Mouse (Mus musculus): ENCODE results near the gene Cacng4. TPM values are rescaled to one million over a fixed set of nuclear protein-coding genes. Genes with fewer than 3 reads are reported as not detected.

Cacng4 gene
- polyA plus RNA-seq, 1 experiment from 2014 or later, result 25.6 TPM

DNA sequence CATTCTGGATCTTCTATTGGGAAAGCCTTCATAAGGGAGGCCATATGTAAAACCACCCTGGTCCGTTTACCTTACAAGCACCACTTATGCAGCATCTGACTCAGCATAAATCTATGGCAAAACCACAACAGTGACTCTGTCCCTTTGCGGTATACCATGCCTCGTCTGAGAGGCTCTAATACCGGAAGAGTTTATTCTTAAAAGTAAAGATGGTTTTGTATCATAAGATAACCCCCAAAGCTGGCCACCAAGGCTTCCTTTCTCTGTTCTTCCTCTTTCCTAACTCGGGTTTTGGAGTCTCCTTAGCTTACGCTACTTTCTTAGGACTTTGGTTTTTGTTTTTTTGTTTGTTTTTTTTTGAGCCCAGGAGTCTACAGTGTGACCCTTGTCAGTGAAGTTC is 101.0 kb downstream of the Cacng4 start:
- WGBS, result 91% methylated on average over 6 of the region's 6 CpGs
- no peaks in the 10 kb centered on the region for H3K9me3 ChIP-seq (ENCODE audit: control insufficient read depth, low read length)
- ATAC-seq (ENCODE audit: low FRiP score), result no peak

DNA sequence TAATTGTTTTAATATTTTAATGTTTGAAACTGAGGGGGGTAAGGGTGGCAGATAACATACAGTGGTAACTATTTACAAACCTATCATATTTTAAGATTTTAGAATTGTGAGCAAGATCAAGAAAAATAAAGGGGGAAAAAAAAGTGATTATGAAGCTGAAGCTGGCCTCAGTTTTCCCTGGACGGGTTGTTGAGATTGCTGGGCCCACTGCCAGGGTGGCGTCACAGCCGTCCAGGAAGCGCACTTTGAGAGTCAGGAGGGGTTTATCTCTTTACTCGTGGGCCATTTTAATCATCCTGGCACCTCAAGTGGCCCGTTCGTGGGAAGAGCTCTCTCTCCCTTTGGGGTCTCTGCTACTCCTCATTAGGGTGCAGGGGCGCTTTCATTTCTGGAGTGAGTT is 102.8 kb downstream of the Cacng4 start:
- Histone ChIP-seq H3K36me3 (ENCODE audit: control insufficient read depth, insufficient read depth, low read length) (peaks cover 1% of the 10 kb centered on the region; the same call in 1 of the 2 replicates), H3K9me3 (ENCODE audit: control insufficient read depth, low read length) (no peaks in the 10 kb centered on the region), H3K27me3 (ENCODE audit: control insufficient read depth, insufficient read depth, low read length) (no peaks in the 10 kb centered on the region), H3K4me1 (ENCODE audit: control insufficient read depth, insufficient read depth, low read length) (no peaks in the 10 kb centered on the region), H3K4me3 (ENCODE audit: low read depth, low read length) (no peak overlapping the region), H3K27ac (ENCODE audit: low read depth, low read length) (no peak overlapping the region), H3K9ac (ENCODE audit: low read length) (no peak overlapping the region), H3K4me2 (no peak overlapping the region)
- WGBS, result 85% methylated on average over 8 of the region's 8 CpGs
- DNase-seq (ENCODE audit: low spot score, missing footprints) (no peak), ATAC-seq (ENCODE audit: low FRiP score) (no peak)

More for the DNA sequence above, 101.0 kb downstream of the Cacng4 start:
- Histone ChIP-seq H3K36me3 (ENCODE audit: control insufficient read depth, insufficient read depth, low read length) (no peaks in the 10 kb centered on the region), H3K4me2 (no peak overlapping the region), H3K4me3 (ENCODE audit: low read depth, low read length) (no peak overlapping the region), H3K27ac (ENCODE audit: low read depth, low read length) (no peak overlapping the region), H3K9ac (ENCODE audit: low read length) (no peak overlapping the region), H3K4me1 (ENCODE audit: control insufficient read depth, insufficient read depth, low read length) (no peaks in the 10 kb centered on the region), H3K27me3 (ENCODE audit: control insufficient read depth, insufficient read depth, low read length) (no peaks in the 10 kb centered on the region)
- no peak for DNase-seq (ENCODE audit: low spot score, missing footprints)

DNA sequence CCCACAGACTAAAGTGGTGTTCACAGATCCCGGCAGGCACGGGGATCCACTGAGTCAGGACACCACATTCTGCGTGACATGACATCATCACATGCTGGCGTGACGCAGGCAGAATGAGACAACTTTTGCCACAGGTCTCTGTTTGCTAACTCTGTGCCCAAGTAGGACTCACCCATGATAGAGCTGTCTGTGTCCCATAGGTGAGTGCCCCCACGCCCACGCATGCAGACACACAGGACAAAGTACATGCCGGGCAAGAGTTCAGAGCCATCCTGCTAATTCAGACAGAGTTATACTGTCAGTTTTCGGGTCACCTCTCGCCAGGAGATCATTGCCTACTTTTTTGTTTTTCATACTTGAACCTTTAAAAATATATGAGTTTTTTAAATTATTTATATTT is 105.9 kb downstream of the Cacng4 start:
- no peak overlapping the region for H3K9ac ChIP-seq (ENCODE audit: low read length)
- H3K9me3 ChIP-seq (ENCODE audit: control insufficient read depth, low read length), result no peaks in the 10 kb centered on the region
- H3K36me3 ChIP-seq (ENCODE audit: control insufficient read depth, insufficient read depth, low read length), result peaks cover 8% of the 10 kb centered on the region; the same call in 1 of the 2 replicates
- H3K4me3 ChIP-seq (ENCODE audit: low read depth, low read length), result no peak overlapping the region
- peaks cover 7% of the 10 kb centered on the region for H3K4me1 ChIP-seq (ENCODE audit: control insufficient read depth, insufficient read depth, low read length)
- H3K27ac ChIP-seq (ENCODE audit: low read depth, low read length), result no peak overlapping the region
- no peak for DNase-seq (ENCODE audit: low spot score, missing footprints)
- 94% methylated on average over 10 of the region's 10 CpGs for WGBS
- no peaks in the 10 kb centered on the region for H3K27me3 ChIP-seq (ENCODE audit: control insufficient read depth, insufficient read depth, low read length)
- no peak overlapping the region for H3K4me2 ChIP-seq
- no peak for ATAC-seq (ENCODE audit: low FRiP score)

DNA sequence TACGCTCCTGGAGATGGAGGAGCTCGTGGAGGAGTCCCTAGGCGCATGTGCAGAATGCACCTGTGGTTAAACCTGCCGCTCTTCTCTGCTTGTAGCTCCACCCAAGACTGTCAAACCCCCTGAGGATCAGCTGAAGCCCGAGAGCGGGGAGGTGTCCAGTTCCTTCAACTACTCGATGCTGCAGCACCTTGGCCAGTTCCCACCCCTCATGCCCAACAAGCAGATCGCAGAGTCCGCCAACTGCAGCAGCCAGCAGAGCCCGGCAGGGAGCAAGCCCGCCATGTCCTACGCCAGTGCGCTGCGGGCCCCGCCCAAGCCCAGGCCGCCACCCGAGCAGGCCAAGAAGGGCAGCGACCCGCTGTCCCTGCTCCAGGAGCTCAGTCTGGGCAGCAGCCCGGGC is 108.1 kb downstream of the Cacng4 start:
- Histone ChIP-seq H3K4me2 (no peak overlapping the region), H3K4me3 (ENCODE audit: low read depth, low read length) (no peak overlapping the region), H3K9me3 (ENCODE audit: control insufficient read depth, low read length) (no peaks in the 10 kb centered on the region), H3K4me1 (ENCODE audit: control insufficient read depth, insufficient read depth, low read length) (peaks cover 17% of the 10 kb centered on the region), H3K27me3 (ENCODE audit: control insufficient read depth, insufficient read depth, low read length) (no peaks in the 10 kb centered on the region), H3K9ac (ENCODE audit: low read length) (no peak overlapping the region), H3K27ac (ENCODE audit: low read depth, low read length) (no peak overlapping the region), H3K36me3 (ENCODE audit: control insufficient read depth, insufficient read depth, low read length) (peaks cover 8% of the 10 kb centered on the region; the same call in 1 of the 2 replicates)
- ATAC-seq (ENCODE audit: low FRiP score) (no peak), DNase-seq (ENCODE audit: low spot score, missing footprints) (no peak)
- 85% methylated on average over 20 of the region's 20 CpGs for WGBS

DNA sequence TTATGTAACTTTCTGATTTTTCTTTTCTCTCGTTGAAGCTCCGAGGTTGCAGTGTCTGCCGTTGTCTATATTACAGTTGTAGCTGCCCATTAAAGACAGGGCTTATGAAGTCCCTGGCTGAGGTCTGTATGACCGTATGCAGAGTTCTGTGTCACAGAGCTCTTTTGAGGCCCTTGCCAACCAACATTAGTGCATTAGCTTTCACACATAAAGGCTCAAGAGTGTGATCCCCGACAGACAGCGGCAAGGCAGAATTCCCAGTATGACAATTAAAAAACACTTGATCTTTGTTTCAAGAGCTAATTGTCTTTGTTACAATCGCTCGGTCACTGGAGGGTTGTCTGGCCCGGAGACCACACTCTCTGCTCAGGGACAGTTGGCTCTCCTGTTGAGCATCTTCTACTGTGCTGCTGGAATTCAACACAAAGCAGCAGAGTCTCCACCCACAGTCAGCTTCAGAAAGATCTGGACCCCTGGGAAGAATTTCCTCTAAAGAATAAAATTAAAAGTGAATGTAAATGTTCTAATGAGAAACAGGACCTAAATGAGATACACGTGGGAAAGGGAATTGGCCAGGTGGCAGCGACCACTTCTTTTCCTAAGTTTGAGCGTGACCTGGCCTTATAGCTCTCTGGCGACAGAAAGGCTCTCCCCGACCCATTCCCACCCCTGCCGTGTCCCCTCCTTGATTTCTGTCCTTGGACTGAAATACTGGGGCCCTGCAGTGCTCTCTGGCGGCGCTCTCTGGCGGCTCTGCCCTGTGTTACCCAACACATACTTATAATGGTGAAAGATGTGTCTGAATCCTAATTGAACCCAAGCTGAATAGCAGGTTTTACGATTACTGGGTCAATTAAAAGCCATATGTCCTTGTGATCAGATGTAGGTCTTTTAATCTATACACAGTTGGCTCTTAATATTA is 110.6 kb downstream of the Cacng4 start:
- Histone ChIP-seq H3K4me2 (no peak overlapping the region), H3K9me3 (ENCODE audit: control insufficient read depth, low read length) (no peaks in the 10 kb centered on the region), H3K27me3 (ENCODE audit: control insufficient read depth, insufficient read depth, low read length) (no peaks in the 10 kb centered on the region), H3K4me3 (ENCODE audit: low read depth, low read length) (no peak overlapping the region), H3K9ac (ENCODE audit: low read length) (no peak overlapping the region), H3K27ac (ENCODE audit: low read depth, low read length) (no peak overlapping the region), H3K4me1 (ENCODE audit: control insufficient read depth, insufficient read depth, low read length) (peaks cover 17% of the 10 kb centered on the region), H3K36me3 (ENCODE audit: control insufficient read depth, insufficient read depth, low read length) (peaks cover 8% of the 10 kb centered on the region; the same call in 1 of the 2 replicates)
- ATAC-seq (ENCODE audit: low FRiP score) (peak; percentile 38; the same call in 1 of the 2 replicates), DNase-seq (ENCODE audit: low spot score, missing footprints) (peak; percentile 81)
- WGBS, result 62% methylated on average over 19 of the region's 19 CpGs

DNA sequence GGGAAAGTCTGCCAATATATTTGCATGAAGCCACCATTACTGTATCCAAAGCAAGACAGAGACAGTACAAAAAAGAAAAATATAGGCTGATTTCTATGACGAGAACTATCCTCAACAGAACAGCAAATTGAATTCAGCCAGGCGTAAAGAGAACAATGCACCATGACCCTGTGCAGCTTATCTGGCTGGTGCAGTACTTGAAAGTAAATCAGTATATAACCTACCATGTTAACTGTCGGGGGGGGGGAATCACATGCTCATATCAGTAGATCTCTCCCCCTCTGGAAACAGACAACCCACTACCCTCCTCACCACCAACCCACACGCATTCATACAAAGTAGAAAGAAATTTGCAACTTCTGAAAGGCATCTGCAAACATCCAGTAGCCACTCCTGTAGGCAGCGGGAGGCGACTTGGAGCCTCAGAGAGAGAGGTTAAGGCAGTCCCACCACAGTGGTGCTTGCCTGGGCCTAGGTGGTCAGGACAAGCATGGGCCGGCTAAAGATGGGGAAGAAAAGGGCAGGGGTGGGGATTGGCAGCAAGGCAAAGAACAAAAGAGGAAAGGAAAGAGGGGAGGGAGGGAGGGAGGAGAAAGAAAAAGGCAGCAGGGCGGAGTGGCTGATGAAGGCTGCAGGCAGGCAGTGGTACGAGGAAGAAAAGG is 111.5 kb downstream of the Cacng4 start:
- DNase-seq (ENCODE audit: low spot score, missing footprints), result peak; percentile 85
- Histone ChIP-seq H3K9me3 (ENCODE audit: control insufficient read depth, low read length) (no peaks in the 10 kb centered on the region), H3K4me3 (ENCODE audit: low read depth, low read length) (no peak overlapping the region), H3K27me3 (ENCODE audit: control insufficient read depth, insufficient read depth, low read length) (no peaks in the 10 kb centered on the region), H3K9ac (ENCODE audit: low read length) (peak overlapping the region; percentile 38; the same call in 1 of the 2 replicates), H3K4me2 (no peak overlapping the region), H3K4me1 (ENCODE audit: control insufficient read depth, insufficient read depth, low read length) (peaks cover 17% of the 10 kb centered on the region), H3K36me3 (ENCODE audit: control insufficient read depth, insufficient read depth, low read length) (peaks cover 8% of the 10 kb centered on the region; the same call in 1 of the 2 replicates), H3K27ac (ENCODE audit: low read depth, low read length) (no peak overlapping the region)
- peak; percentile 54 for ATAC-seq (ENCODE audit: low FRiP score)
- WGBS, result 32% methylated on average over 9 of the region's 9 CpGs

Other genes starting within 250 kb of the Cacng4 start
- gene Helz, start 246.6 kb downstream of the Cacng4 start, polyA plus RNA-seq (2014; fragmentation: Nextera tagmentation; extraction: Ambion mirVana), result 18.1 and 18.3 TPM in 2 replicates
- 0.25 TPM in 1 of 2 replicates, not detected in the other for gene Cacng1, start 78.0 kb downstream of the Cacng4 start, polyA plus RNA-seq (2014; fragmentation: Nextera tagmentation; extraction: Ambion mirVana)
- 1.0 and 1.3 TPM in 2 replicates for gene Cacng5, start 120.5 kb upstream of the Cacng4 start, polyA plus RNA-seq (2014; fragmentation: Nextera tagmentation; extraction: Ambion mirVana)

Measured in midbrain, embryonic 11.5 days (tissue).